ENCODE assay signal across 8 mouse cellular contexts in genomic region chr19:45057724-45058112, GRCm38 (mm10). TPM values are rescaled to one million over a fixed set of nuclear protein-coding genes. Genes with fewer than 3 reads are reported as not detected.
DNase-seq lines count a peak whose midpoint lies in the region; ATAC-seq and TF ChIP-seq lines count a peak whose summit lies in the region.

No protein-coding gene starts in this region.

- H3K4me2 ChIP-seq in CH12.LX (ENCODE audit: insufficient read depth, low read depth, poor library complexity, severe bottlenecking), result peak overlapping the region; percentile 73
- H3K4me2 ChIP-seq in forebrain, embryonic 14.5 days (ENCODE audit: low read length), result peak overlapping the region; percentile 92
- H3K4me2 ChIP-seq in liver, embryonic 14.5 days (ENCODE audit: low read depth), result peak overlapping the region; percentile 92

- in situ Hi-C loops in CH12.LX (cut with MboI; ENCODE audit: low pct_ligation_motif_present, low pct_unique_long_range_greater_than_20kb, low sequenced_read_pairs), result loop anchor here (10.0 kb wide), 1 partner anchor 97 kb away; the partner anchor contains the start of gene Tlx1

- peaks cover 12 to 23% of the 10 kb centered on the region in 2 experiments for H3K36me3 ChIP-seq in CH12.LX (replicated peaks in 1 of 2; ENCODE audit: control insufficient read depth in 1 of 2, insufficient read depth in 1 of 2, low read length in 1 of 2)
- peaks cover 26% of the 10 kb centered on the region for H3K36me3 ChIP-seq in forebrain, embryonic 14.5 days (ENCODE audit: control insufficient read depth, insufficient read depth, low read length)
- H3K36me3 ChIP-seq in liver, embryonic 14.5 days (replicated peaks; ENCODE audit: control insufficient read depth, insufficient read depth, low read depth), result no peaks in the 10 kb centered on the region

- WGBS in forebrain, embryonic 14.5 days, result 48% methylated on average over 7 of the region's 7 CpGs
- 41% methylated on average over 7 of the region's 7 CpGs for WGBS in liver, embryonic 14.5 days (ENCODE audit: insufficient replicate concordance)

- peak overlapping the region; percentile 94 for H3K9ac ChIP-seq in CH12.LX (ENCODE audit: insufficient read depth, low read depth)
- peak overlapping the region; percentile 90 for H3K9ac ChIP-seq in forebrain, embryonic 14.5 days (ENCODE audit: low read length)
- peak overlapping the region; percentile 88 for H3K9ac ChIP-seq in liver, embryonic 14.5 days (replicated peaks)

- no peaks in the 10 kb centered on the region for H3K27me3 ChIP-seq in CH12.LX (replicated peaks)
- H3K27me3 ChIP-seq in forebrain, embryonic 14.5 days (replicated peaks; ENCODE audit: control insufficient read depth, insufficient read depth, low read length), result no peaks in the 10 kb centered on the region
- H3K27me3 ChIP-seq in liver, embryonic 14.5 days (ENCODE audit: control insufficient read depth, insufficient read depth, low read length), result no peaks in the 10 kb centered on the region

- H3K9me3 ChIP-seq in CH12.LX (replicated peaks; ENCODE audit: low read length), result no peaks in the 10 kb centered on the region
- no peaks in the 10 kb centered on the region for H3K9me3 ChIP-seq in forebrain, embryonic 14.5 days (replicated peaks; ENCODE audit: control insufficient read depth, low read length)
- no peaks in the 10 kb centered on the region for H3K9me3 ChIP-seq in liver, embryonic 14.5 days (ENCODE audit: control insufficient read depth, low read length)

- no peak for TF ChIP-seq EP300 in CH12.LX (IDR thresholded peaks at IDR 0.05; ENCODE audit: low read length)
- TF ChIP-seq EP300 in liver, embryonic 14.5 days (IDR thresholded peaks at IDR 0.05; ENCODE audit: low read depth), result no peak

- TF ChIP-seq RAD21 in CH12.LX (IDR thresholded peaks at IDR 0.05; ENCODE audit: low read depth, low read length), result no peak

- dilution Hi-C loops in CH12.LX (cut with MboI; ENCODE audit: extremely low pct_ligation_motif_present, extremely low pct_unique_long_range_greater_than_20kb, low sequenced_read_pairs), result no loop called here

- DNase-seq in gastrocnemius, adult 18-20 months (ENCODE audit: low spot score), result peak; percentile 52
- no peak for DNase-seq in gastrocnemius, postnatal 4 days (ENCODE audit: low spot score in 2 of 2)
- DNase-seq in CH12.LX (ENCODE audit: extremely low read depth), result no peak
- DNase-seq in forebrain, embryonic 14.5 days (ENCODE audit: low spot score), result no peak
- DNase-seq in liver, embryonic 14.5 days (ENCODE audit: low read depth in 3 of 3, low spot score in 3 of 3), result no peak
- no peak for DNase-seq in ovary, postnatal 10 days (ENCODE audit: low spot score)
- no peak for DNase-seq in urinary bladder, postnatal 10 days (ENCODE audit: low spot score)
- no peak for DNase-seq in embryo, embryonic 11 days

- TF ChIP-seq POLR2A in CH12.LX (IDR thresholded peaks at IDR 0.05; ENCODE audit: low read depth, low read length), result no peak

- TF ChIP-seq CTCF in CH12.LX (conservative IDR thresholded peaks at IDR 0.05 in 1 of 2, IDR thresholded peaks at IDR 0.05 in 1 of 2; ENCODE audit: low read depth in 2 of 2, low read length in 2 of 2), result no peak
- no peak for TF ChIP-seq CTCF in liver, embryonic 14.5 days (IDR thresholded peaks at IDR 0.05; ENCODE audit: low read depth)

- H3K79me2 ChIP-seq in CH12.LX (replicated peaks; ENCODE audit: control insufficient read depth, extremely low read depth, insufficient read depth, poor library complexity, severe bottlenecking), result no peaks in the 10 kb centered on the region; the same call in 1 of the 2 replicates

- ATAC-seq in forebrain, embryonic 14.5 days, result no peak
- ATAC-seq in liver, embryonic 14.5 days (ENCODE audit: insufficient read depth), result no peak

- no peak overlapping the region for H3K27ac ChIP-seq in CH12.LX (ENCODE audit: insufficient read depth, low read depth)
- H3K27ac ChIP-seq in forebrain, embryonic 14.5 days (ENCODE audit: low read depth, low read length), result peak overlapping the region; percentile 98
- peak overlapping the region; percentile 70 for H3K27ac ChIP-seq in liver, embryonic 14.5 days

- peaks cover 0 to 16% of the 10 kb centered on the region in 2 experiments; a peak in 3 of 4 replicates for H3K4me1 ChIP-seq in CH12.LX (ENCODE audit: control insufficient read depth in 1 of 2, insufficient read depth in 2 of 2)
- H3K4me1 ChIP-seq in forebrain, embryonic 14.5 days (ENCODE audit: control insufficient read depth, insufficient read depth, low read length), result peaks cover 14% of the 10 kb centered on the region
- peaks cover 18 to 27% of the 10 kb centered on the region in 2 experiments for H3K4me1 ChIP-seq in liver, embryonic 14.5 days (replicated peaks; ENCODE audit: control insufficient read depth in 2 of 2, insufficient read depth in 2 of 2, low read length in 1 of 2)

- peak overlapping the region; percentile 43 to 89 (median 52) for H3K4me3 ChIP-seq in CH12.LX (replicated peaks in 1 of 3; ENCODE audit: low read depth in 2 of 3, low read length in 2 of 3, poor library complexity in 1 of 3)
- peak overlapping the region; percentile 61 for H3K4me3 ChIP-seq in forebrain, embryonic 14.5 days (ENCODE audit: low read depth, low read length)
- H3K4me3 ChIP-seq in liver, embryonic 14.5 days (ENCODE audit: insufficient read depth in 1 of 2, low read depth in 2 of 2, low read length in 2 of 2), result peak overlapping the region; percentile 74 to 78

TF ChIP-seq in CH12.LX, 34 proteins besides CTCF, POLR2A, EP300 and RAD21:
- TF ChIP-seq TBP (conservative IDR thresholded peaks at IDR 0.05; ENCODE audit: low read depth, low read length) (no peak), USF1 (IDR thresholded peaks at IDR 0.05; ENCODE audit: low read depth, low read length) (no peak), UBTF (IDR thresholded peaks at IDR 0.05; ENCODE audit: low read depth, low read length) (no peak), IRF4 (IDR thresholded peaks at IDR 0.05; ENCODE audit: low read depth, low read length) (no peak), USF2 (conservative IDR thresholded peaks at IDR 0.05; ENCODE audit: low read depth, low read length) (no peak), JUND (conservative IDR thresholded peaks at IDR 0.05; ENCODE audit: low read depth, low read length) (no peak), ETS1 (conservative IDR thresholded peaks at IDR 0.05; ENCODE audit: low read depth, low read length) (no peak), JUN (IDR thresholded peaks at IDR 0.05; ENCODE audit: insufficient read depth, low read depth, low read length) (no peak), ZNF384 (IDR thresholded peaks at IDR 0.05; ENCODE audit: low read depth, low read length) (no peak), TCF12 (IDR thresholded peaks at IDR 0.05; ENCODE audit: low read depth, low read length) (no peak), MAX (IDR thresholded peaks at IDR 0.05; ENCODE audit: low read length) (no peak)

RNA-seq across cellular contexts. Expression of gene Sfxn3, which starts 10.4 kb away (rescaled TPM):
- total RNA-seq in gastrocnemius, adult 18-20 months (2021), result 10 to 100 TPM; 23.2 to 24.9 TPM
- 10 to 100 TPM; 24.1 to 25.2 TPM for total RNA-seq in gastrocnemius, postnatal 4 days (2021)
- 2.4 and 3.6 TPM in 2 replicates for total RNA-seq in CH12.LX (2012; rRNA removed)
- 0.95 and 1.4 TPM in 2 replicates for total RNA-seq in CH12.LX (2014; rRNA removed)
- polyA plus RNA-seq in CH12.LX (2012; ENCODE audit: insufficient read length, low read depth), result 3.1 and 4.2 TPM in 2 replicates
- polyA plus RNA-seq in forebrain, embryonic 14.5 days (2014; fragmentation: Nextera tagmentation; extraction: Ambion mirVana), result 54.2 and 56.5 TPM in 2 replicates
- 2.4 TPM in 2 replicates for polyA plus RNA-seq in liver, embryonic 14.5 days (2012; rRNA removed)
- polyA plus RNA-seq in liver, embryonic 14.5 days (2014; fragmentation: Nextera tagmentation; extraction: Ambion mirVana), result 1.8 and 2.5 TPM in 2 replicates

RNA-seq across cellular contexts. Expression of gene Pdzd7, which starts 12.2 kb away (rescaled TPM):
- 1 to 10 TPM; 4.7 to 5.4 TPM for total RNA-seq in gastrocnemius, adult 18-20 months (2021)
- 1 to 10 TPM; 1.2 to 2.0 TPM for total RNA-seq in gastrocnemius, postnatal 4 days (2021)
- 0.04 and 0.17 TPM in 2 replicates for total RNA-seq in CH12.LX (2012; rRNA removed)
- 0.12 and 0.20 TPM in 2 replicates for total RNA-seq in CH12.LX (2014; rRNA removed)
- 0.15 TPM in 1 of 2 replicates, not detected in the other for polyA plus RNA-seq in CH12.LX (2012; ENCODE audit: insufficient read length, low read depth)
- polyA plus RNA-seq in forebrain, embryonic 14.5 days (2014; fragmentation: Nextera tagmentation; extraction: Ambion mirVana), result 1.1 and 1.8 TPM in 2 replicates
- 0.02 and 0.03 TPM in 2 replicates for polyA plus RNA-seq in liver, embryonic 14.5 days (2012; rRNA removed)
- polyA plus RNA-seq in liver, embryonic 14.5 days (2014; fragmentation: Nextera tagmentation; extraction: Ambion mirVana), result not detected in 2 replicates

RNA-seq across cellular contexts. Expression of gene Kazald1, which starts 17.3 kb away (rescaled TPM):
- total RNA-seq in gastrocnemius, adult 18-20 months (2021), result 10 to 100 TPM in 1 of 2 experiments, 1 to 10 TPM in 1; 6.3 to 11.2 TPM
- total RNA-seq in gastrocnemius, postnatal 4 days (2021), result 1 to 10 TPM; 8.0 to 8.9 TPM
- total RNA-seq in CH12.LX (2012; rRNA removed) (0.63 and 1.2 TPM in 2 replicates), CH12.LX (2014; rRNA removed) (0.23 and 0.27 TPM in 2 replicates)
- 0.31 and 0.44 TPM in 2 replicates for polyA plus RNA-seq in CH12.LX (2012; ENCODE audit: insufficient read length, low read depth)
- polyA plus RNA-seq in forebrain, embryonic 14.5 days (2014; fragmentation: Nextera tagmentation; extraction: Ambion mirVana), result 1.1 TPM in 2 replicates
- polyA plus RNA-seq in liver, embryonic 14.5 days (2012; rRNA removed), result 0.15 and 0.22 TPM in 2 replicates
- polyA plus RNA-seq in liver, embryonic 14.5 days (2014; fragmentation: Nextera tagmentation; extraction: Ambion mirVana), result 0.13 and 0.29 TPM in 2 replicates

RNA-seq across cellular contexts. Expression of gene Lzts2, which starts 43.5 kb away (rescaled TPM):
- total RNA-seq in gastrocnemius, adult 18-20 months (2021), result 10 to 100 TPM; 17.5 to 25.8 TPM
- 10 to 100 TPM; 58.5 to 59.4 TPM for total RNA-seq in gastrocnemius, postnatal 4 days (2021)
- total RNA-seq in CH12.LX (2012; rRNA removed) (17.5 and 22.1 TPM in 2 replicates), CH12.LX (2014; rRNA removed) (0.68 and 0.73 TPM in 2 replicates)
- polyA plus RNA-seq in CH12.LX (2012; ENCODE audit: insufficient read length, low read depth), result 2.2 and 3.1 TPM in 2 replicates
- polyA plus RNA-seq in forebrain, embryonic 14.5 days (2014; fragmentation: Nextera tagmentation; extraction: Ambion mirVana), result 15.3 and 17.2 TPM in 2 replicates
- 4.8 and 6.2 TPM in 2 replicates for polyA plus RNA-seq in liver, embryonic 14.5 days (2012; rRNA removed)
- 3.7 and 6.0 TPM in 2 replicates for polyA plus RNA-seq in liver, embryonic 14.5 days (2014; fragmentation: Nextera tagmentation; extraction: Ambion mirVana)

RNA-seq across cellular contexts. Expression of gene Mrpl43, which starts 51.5 kb away (rescaled TPM):
- total RNA-seq in gastrocnemius, adult 18-20 months (2021), result 10 to 100 TPM; 34.2 to 35.3 TPM
- total RNA-seq in gastrocnemius, postnatal 4 days (2021), result 10 to 100 TPM; 34.8 to 37.5 TPM
- total RNA-seq in CH12.LX (2012; rRNA removed), result 72.7 and 76.6 TPM in 2 replicates
- total RNA-seq in CH12.LX (2014; rRNA removed), result 63.5 and 72.7 TPM in 2 replicates
- polyA plus RNA-seq in CH12.LX (2012; ENCODE audit: insufficient read length, low read depth), result 75.1 and 77.9 TPM in 2 replicates
- polyA plus RNA-seq in forebrain, embryonic 14.5 days (2014; fragmentation: Nextera tagmentation; extraction: Ambion mirVana), result 67.1 and 68.4 TPM in 2 replicates
- polyA plus RNA-seq in liver, embryonic 14.5 days (2012; rRNA removed), result 28.9 and 30.5 TPM in 2 replicates
- polyA plus RNA-seq in liver, embryonic 14.5 days (2014; fragmentation: Nextera tagmentation; extraction: Ambion mirVana), result 19.6 and 20.5 TPM in 2 replicates

Comparison
In these comparisons a context has a peak if more than half of its experiments do, and no peak if none do; other contexts are left out.
1. RNA of gene Sfxn3, which starts 10.4 kb away (total RNA-seq): 24.1 to 25.2 TPM in gastrocnemius, postnatal 4 days and 23.2 to 24.9 TPM in gastrocnemius, adult 18-20 months; 0.95 to 3.6 TPM in CH12.LX; every median in the first group is over 4 times any median in the second.
2. Peak in every context shown above with its lines, with median percentiles within 50 percentile points of each other: H3K4me2 ChIP-seq, H3K4me3 ChIP-seq and H3K9ac ChIP-seq.